Mouse (Mus musculus): Measurements from ENCODE around the gene Abcg1.
A peak's percentile ranks its signal among the peaks of the same experiment; 100 is the strongest.

Abcg1 gene

GRCm38 (mm10) chr17:31078581-31078980 is 21.1 kb downstream of the Abcg1 start:
- DNase-seq (ENCODE audit: extremely low spot score) = no peak

- no peak for DNase-seq (ENCODE audit: extremely low spot score)
Observed at GRCm38 (mm10) chr17:31079078-31079840, 21.8 kb downstream of the Abcg1 start.

DNA sequence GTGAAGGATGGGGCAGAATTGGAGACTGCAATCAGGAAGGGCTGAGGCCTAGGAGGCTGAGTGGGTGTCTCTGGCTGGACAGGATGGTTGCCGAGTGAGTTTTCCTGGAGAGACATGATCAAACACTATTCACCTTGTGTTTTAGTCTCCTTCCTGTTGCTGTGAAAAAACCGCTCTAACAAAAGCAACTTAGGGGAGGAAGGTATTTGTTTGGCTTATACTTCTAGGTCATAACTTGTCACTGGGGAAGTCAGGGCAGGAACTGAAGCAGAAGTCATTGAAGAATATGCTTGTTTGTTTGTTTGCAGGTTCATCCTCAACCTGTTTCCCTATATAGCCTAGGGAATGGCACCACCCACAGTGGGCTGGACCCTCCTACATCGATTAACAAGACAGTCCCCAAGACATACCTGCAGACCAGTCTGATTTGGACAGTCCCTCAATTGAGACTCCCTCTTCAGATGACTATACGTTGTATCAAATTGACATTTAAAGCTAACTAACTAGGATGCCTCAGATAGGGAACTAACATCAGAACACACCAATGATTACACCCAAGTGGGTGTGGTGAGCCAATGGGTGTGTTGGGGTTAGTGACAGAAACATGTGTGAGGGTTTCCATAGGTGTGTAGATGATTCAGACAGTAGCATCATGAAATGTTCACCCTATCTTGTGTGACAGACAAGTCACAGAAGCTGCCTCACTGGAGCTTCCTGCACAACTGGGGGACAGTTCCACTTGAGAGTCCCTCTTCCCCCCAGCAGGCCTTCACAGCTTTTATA is 25.0 kb downstream of the Abcg1 start:
- DNase-seq (ENCODE audit: extremely low spot score) = no peak

- no peak for DNase-seq (ENCODE audit: extremely low spot score)
Observed at GRCm38 (mm10) chr17:31085519-31085918, 28.0 kb downstream of the Abcg1 start.

- no peak for DNase-seq (ENCODE audit: extremely low spot score)
Observed at GRCm38 (mm10) chr17:31086196-31086595, 28.7 kb downstream of the Abcg1 start.

GRCm38 (mm10) chr17:31088711-31089110 is 31.2 kb downstream of the Abcg1 start:
- DNase-seq (ENCODE audit: extremely low spot score) = no peak

DNA sequence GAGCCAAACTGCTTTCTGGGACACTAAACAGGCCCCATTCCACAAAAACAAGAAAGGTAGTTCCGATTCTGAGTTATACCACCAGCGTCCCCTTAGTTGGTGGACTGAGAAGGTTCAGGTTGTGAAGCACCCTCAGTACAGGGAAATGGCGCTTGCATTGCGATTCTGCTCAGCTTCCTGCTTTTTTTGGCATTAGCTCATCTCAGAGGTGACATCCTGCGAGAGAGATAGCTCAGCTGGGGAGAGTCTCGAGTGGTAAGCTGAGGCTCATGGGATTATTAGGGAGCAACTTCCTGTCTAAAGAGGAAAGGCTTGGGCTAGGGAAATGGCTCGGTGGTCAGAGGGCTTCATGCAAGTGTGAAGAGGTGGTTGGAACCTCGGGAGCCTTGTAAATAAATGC is 32.4 kb downstream of the Abcg1 start:
- no peak for DNase-seq (ENCODE audit: extremely low spot score)

DNA sequence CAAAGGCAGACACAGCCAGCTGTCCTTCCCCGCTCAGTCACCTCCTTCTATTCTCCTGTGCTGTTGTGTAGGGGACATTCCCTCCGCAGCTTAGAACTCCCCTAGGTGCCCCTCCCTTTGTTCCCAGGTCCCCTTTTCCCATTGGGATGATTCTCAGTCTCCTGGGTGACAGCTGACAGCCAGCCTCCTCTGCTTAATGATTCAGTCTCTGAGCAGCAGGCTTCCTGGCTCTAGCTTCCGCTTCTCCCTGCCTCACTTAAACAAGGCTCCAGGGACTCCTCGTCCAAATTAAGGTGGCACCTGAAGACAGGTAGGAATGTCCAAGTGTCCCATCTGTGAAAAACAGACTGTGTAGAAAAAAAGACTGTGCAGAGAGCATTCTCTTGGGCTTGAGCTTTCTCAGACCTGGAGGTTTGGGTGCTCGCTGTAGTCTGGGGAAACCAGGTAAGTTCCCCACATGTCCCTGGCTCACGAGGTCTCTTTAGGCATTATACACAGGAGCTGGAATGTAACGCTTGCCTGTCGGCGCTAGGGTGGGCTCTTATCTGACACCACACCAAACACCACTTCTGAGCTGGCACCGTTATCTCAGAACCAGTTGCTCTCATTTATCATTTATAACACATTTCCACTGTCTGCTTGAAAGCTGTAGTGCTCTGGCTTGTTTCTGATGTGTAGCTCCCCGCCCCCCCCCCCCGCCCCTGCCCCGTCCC is 33.7 kb downstream of the Abcg1 start:
- DNase-seq (ENCODE audit: extremely low spot score) = no peak

GRCm38 (mm10) chr17:31094781-31095180 is 37.3 kb downstream of the Abcg1 start:
- DNase-seq (ENCODE audit: extremely low spot score) = no peak

- no peak for DNase-seq (ENCODE audit: extremely low spot score)
Observed at GRCm38 (mm10) chr17:31095570-31095969, 38.1 kb downstream of the Abcg1 start.

DNA sequence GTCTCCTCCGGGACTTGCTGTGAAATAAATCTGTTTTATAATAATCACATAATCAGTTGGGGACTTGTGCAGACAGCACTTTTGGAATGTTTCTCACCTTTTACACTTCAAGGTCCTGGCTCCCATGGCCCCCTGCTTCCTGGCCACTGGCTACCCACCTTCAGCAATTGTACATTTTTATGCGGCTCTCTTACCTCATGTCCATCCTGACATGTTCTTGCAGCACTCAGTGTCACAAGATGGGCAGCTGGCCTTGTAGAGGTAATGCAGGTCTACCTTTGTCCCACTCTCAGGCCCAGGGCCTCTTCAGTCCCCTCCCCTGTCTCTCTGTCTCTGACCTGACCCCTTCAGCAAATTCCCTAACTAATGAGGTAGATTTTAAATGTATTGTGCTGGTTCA is 39.4 kb downstream of the Abcg1 start:
- DNase-seq (ENCODE audit: extremely low spot score) = no peak

GRCm38 (mm10) chr17:31098788-31099187 is 41.3 kb downstream of the Abcg1 start:
- no peak for DNase-seq (ENCODE audit: extremely low spot score)

- DNase-seq (ENCODE audit: extremely low spot score) = no peak
Observed at GRCm38 (mm10) chr17:31103007-31103570, 45.6 kb downstream of the Abcg1 start.

- DNase-seq (ENCODE audit: extremely low spot score) = no peak
Observed at GRCm38 (mm10) chr17:31103823-31104222, 46.3 kb downstream of the Abcg1 start.

DNA sequence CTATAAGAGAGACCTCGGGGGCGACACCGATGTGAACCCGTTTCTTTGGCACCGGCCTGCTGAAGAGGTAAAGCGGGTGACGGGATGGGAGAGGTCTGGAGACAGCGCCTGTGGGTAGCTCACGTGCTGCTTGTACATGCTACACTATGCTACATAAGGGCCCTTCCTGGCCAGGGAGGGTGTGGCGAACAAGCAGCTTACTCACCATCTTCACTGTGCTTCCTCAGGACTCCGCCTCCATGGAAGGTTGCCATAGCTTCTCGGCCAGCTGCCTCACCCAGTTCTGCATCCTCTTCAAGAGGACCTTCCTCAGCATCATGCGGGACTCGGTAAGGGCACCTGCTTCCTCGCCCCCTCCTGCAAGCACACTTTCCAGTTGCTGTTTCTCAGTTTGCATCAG is 50.9 kb downstream of the Abcg1 start:
- no peak for DNase-seq (ENCODE audit: extremely low spot score)

DNA sequence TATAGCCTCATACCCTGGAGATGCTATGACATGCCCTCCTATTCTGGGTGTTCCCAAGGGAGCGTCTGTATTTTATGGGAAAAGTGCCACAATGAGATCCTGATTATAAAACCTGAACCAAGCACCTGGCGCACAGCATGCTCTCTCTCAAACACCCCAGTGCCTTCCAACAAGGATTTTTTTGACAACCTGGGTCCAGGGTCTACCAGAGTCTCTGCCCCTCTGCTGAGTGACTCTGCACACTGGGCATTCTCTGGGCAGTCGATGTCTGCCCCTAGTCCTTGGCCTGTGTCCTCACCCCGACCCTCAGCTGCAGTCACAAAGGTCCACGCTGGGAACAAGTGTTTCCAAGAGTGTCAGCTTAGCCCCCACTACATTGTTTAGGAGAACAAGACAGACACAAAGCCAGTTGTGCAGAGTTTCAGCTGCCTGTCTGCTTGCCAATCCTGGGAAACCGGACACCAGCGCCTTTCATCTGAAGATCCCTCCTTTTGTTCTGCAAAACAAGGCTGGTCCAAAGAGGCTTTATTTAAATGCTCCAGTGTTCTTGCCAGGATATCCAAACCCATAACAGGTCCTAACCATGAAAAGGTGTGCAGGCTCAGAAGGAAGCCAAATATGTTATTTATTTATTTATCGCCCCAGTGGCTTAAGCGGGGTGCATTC is 55.8 kb downstream of the Abcg1 start:
- DNase-seq (ENCODE audit: extremely low spot score) = peak; percentile 50

DNA sequence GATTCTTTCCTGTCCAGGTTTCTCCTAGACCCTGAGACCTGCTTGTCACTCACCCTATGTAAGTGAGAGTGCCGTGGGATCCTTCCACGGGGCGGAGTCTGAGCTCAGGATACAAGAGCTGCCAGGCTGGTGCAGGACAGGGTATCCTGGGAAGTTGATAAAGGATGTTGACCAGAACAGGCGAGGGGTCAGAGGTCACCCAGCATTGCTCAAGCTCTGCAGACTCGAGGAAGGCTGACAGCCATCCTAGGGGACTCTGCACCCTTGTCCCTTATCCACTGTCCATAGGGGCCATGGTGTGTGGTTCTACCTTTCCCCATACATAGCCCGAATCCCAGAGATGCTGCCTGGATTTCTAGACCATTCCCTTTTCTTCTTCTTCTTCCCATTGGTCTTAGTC is 58.6 kb downstream of the Abcg1 start:
- DNase-seq (ENCODE audit: extremely low spot score) = no peak

GRCm38 (mm10) chr17:31117946-31118345 is 60.5 kb downstream of the Abcg1 start:
- DNase-seq (ENCODE audit: extremely low spot score) = no peak

DNA sequence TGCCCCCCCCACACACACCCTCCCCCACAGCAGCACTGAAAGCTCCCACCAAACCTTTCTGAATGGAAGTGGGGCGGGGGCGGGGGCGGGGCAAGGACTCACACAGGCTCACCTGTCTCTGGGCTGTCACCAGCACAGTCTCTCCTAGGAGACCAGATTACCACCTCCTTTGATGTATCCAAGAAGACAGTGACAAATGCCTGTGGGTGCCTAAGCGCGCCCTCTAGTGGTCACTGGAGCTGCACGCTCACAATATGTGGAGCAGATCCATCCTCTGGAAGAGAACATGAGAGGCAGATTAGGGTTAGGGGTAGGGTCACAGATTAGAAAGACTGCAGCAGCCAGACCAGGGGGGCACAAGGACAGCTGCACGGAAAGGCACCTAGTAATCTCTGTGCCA is 62.0 kb downstream of the Abcg1 start:
- DNase-seq (ENCODE audit: extremely low spot score) = peak; percentile 75

- DNase-seq (ENCODE audit: extremely low spot score) = peak; percentile 74
Observed at GRCm38 (mm10) chr17:31121975-31122374, 64.5 kb downstream of the Abcg1 start.

DNA sequence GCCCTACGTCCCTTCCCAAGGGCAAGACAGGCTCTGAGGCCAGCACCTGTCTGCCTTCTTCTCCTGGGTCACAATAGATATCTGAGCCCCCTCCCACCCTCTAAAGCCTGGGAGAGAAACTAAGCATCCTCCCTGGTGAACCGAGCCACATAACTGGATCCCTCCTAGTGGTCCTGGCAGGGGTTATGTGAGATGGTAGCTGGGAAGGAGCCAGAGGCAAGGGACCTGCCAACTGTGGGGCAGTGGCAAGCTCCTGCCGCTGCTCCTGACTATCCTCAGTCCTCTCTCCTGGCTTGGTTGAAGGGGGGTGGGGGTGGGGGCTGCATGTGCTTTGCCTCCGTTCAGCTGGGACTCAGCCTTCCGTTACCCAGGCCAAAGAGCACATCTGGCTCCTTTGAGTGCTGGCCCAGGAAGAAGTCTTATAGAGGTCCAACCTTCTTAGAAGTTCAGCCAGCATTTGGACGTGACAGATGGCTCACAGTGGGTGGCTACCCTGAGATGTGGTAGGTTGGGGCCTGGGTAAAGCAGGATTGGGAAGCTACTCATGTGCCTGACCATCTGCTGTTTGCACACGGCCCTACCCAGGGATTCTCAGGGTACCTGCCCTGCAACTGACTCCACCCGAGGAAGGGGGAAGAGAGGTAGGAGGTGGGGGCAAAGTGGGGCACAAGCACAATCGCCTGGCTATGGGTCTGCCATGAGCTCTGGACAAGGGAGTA is 68.2 kb downstream of the Abcg1 start:
- no peak for DNase-seq (ENCODE audit: extremely low spot score)

Measured in embryo, embryonic 9.5 days (tissue).